Mouse (Mus musculus): ENCODE measurements around the gene Rnf126. TPM values are rescaled to one million over a fixed set of nuclear protein-coding genes. Genes with fewer than 3 reads are reported as not detected.
A peak's percentile ranks its signal among the peaks of the same experiment; 100 is the strongest.

Rnf126 gene
- 10 to 100 TPM; 22.0 to 23.1 TPM for total RNA-seq (2021)
- long read RNA-seq, experiment 1, transcript Rnf126-201 (9 exons, 1,639 nt) = major isoform, 27 of 33 reads
- long read RNA-seq, experiment 1, partial matches to known transcripts = 1 of 33 reads
- long read RNA-seq, experiment 1, other reads (novel, unspliced or antisense) = 5 of 33 reads
- long read RNA-seq, experiment 2, transcript Rnf126-201 (9 exons, 1,639 nt) = major isoform, 13 of 22 reads
- long read RNA-seq, experiment 2, partial matches to known transcripts = 2 of 22 reads
- long read RNA-seq, experiment 2, other reads (novel, unspliced or antisense) = 7 of 22 reads

- DNase-seq = peak; percentile 99
These were observed at the start of gene Rnf126 for GRCm38 (mm10) chr10:79766508-79767325. Gene Rnf126, minus strand, starts transcription at chr10:79766952.

GRCm38 (mm10) chr10:79815671-79816494, 49.1 kb upstream of the Rnf126 start:
- no peak for DNase-seq

- no peak for DNase-seq
These were observed 47.6 kb upstream of the Rnf126 start for GRCm38 (mm10) chr10:79814271-79814842.

GRCm38 (mm10) chr10:79811736-79812637, 45.2 kb upstream of the Rnf126 start:
- DNase-seq = peak; percentile 81 to 96

GRCm38 (mm10) chr10:79808728-79809127, 42.0 kb upstream of the Rnf126 start:
- peak in 1 of 2 experiments; percentile 44 for DNase-seq

- DNase-seq = peak; percentile 63 to 86
These were observed 41.1 kb upstream of the Rnf126 start for GRCm38 (mm10) chr10:79807826-79808225.

GRCm38 (mm10) chr10:79806972-79807371, 40.2 kb upstream of the Rnf126 start:
- peak; percentile 70 to 84 for DNase-seq

- no peak for DNase-seq
These were observed 39.6 kb upstream of the Rnf126 start for GRCm38 (mm10) chr10:79806331-79806730.

GRCm38 (mm10) chr10:79805636-79806035, 38.9 kb upstream of the Rnf126 start:
- peak; percentile 78 to 92 for DNase-seq

- no peak for DNase-seq
These were observed 37.1 kb upstream of the Rnf126 start for GRCm38 (mm10) chr10:79803716-79804323.

- peak; percentile 79 to 88 for DNase-seq
These were observed 35.7 kb upstream of the Rnf126 start for GRCm38 (mm10) chr10:79802331-79802971.

GRCm38 (mm10) chr10:79801837-79802236, 35.1 kb upstream of the Rnf126 start:
- no peak for DNase-seq

- no peak for DNase-seq
These were observed 33.8 kb upstream of the Rnf126 start for GRCm38 (mm10) chr10:79800508-79800907.

- peak; percentile 51 to 56 for DNase-seq
These were observed 31.7 kb upstream of the Rnf126 start for GRCm38 (mm10) chr10:79798289-79798928.

GRCm38 (mm10) chr10:79797326-79797725, 30.6 kb upstream of the Rnf126 start:
- peak; percentile 74 to 86 for DNase-seq

- DNase-seq = no peak
These were observed 29.2 kb upstream of the Rnf126 start for GRCm38 (mm10) chr10:79795905-79796304.

- DNase-seq = peak; percentile 91 to 97
These were observed 27.8 kb upstream of the Rnf126 start for GRCm38 (mm10) chr10:79794491-79794931.

- peak; percentile 55 to 61 for DNase-seq
These were observed 27.2 kb upstream of the Rnf126 start for GRCm38 (mm10) chr10:79793738-79794490.

Measured in heart, adult 18-20 months (tissue).